Mouse (Mus musculus) forebrain, embryonic 11.5 days (tissue): Measurements from ENCODE around the gene Utp14b. TPM values are rescaled to one million over a fixed set of nuclear protein-coding genes. Genes with fewer than 3 reads are reported as not detected.

Experiments
- ATAC-seq: fragments of 200-750 bp; cut with Nextera tagmentation; replicated peaks from 2 replicates; pipeline ENCODE4 v1.8.0; 2017; ENCODE audit warnings: moderate TSS enrichment; ENCODE audit not compliant: low FRiP score
- DNase-seq: peaks from one replicate; pipeline ENCODE4 v3.0.0-alpha.2; 2017; ENCODE audit warnings: low spot score
- H3K27ac ChIP-seq: fragments of 300-500 bp; sonication (generic); 2 replicates; pipeline ENCODE4 v1.5.1; 2014; ENCODE audit warnings: low read depth, low read length
- H3K27me3 ChIP-seq: fragments of 300-500 bp; sonication (generic); 2 replicates; pipeline ENCODE4 v1.6.1; 2014; ENCODE audit warnings: mild to moderate bottlenecking, low read length, mixed read lengths; ENCODE audit not compliant: control insufficient read depth, insufficient read depth
- H3K36me3 ChIP-seq: fragments of 300-500 bp; sonication (generic); 2 replicates; pipeline ENCODE4 v1.6.1; 2014; ENCODE audit warnings: mild to moderate bottlenecking, low read length, moderate library complexity, mixed read lengths; ENCODE audit not compliant: control insufficient read depth, insufficient read depth
- H3K4me1 ChIP-seq: fragments of 300-500 bp; sonication (generic); replicated peaks from 2 replicates; pipeline ENCODE4 v1.6.1; 2014; ENCODE audit warnings: low read length, mixed read lengths; ENCODE audit not compliant: control insufficient read depth, insufficient read depth
- H3K4me2 ChIP-seq: fragments of 300-500 bp; sonication (generic); 2 replicates; pipeline ENCODE4 v1.6.1; 2014; ENCODE audit warnings: low read depth, mild to moderate bottlenecking, low read length, moderate library complexity, mixed read lengths; ENCODE audit not compliant: severe bottlenecking
- H3K4me3 ChIP-seq: fragments of 300-500 bp; sonication (generic); 2 replicates; pipeline ENCODE4 v1.5.1; 2014; ENCODE audit warnings: low read depth, low read length
- H3K9ac ChIP-seq: fragments of 300-500 bp; sonication (generic); 2 replicates; pipeline ENCODE4 v1.6.1; 2014; ENCODE audit warnings: low read length
- H3K9me3 ChIP-seq: fragments of 300-500 bp; sonication (generic); 2 replicates; pipeline ENCODE4 v1.6.1; 2016; ENCODE audit warnings: low read length, mixed read lengths; ENCODE audit not compliant: control insufficient read depth
- WGBS: fragments of 180-500 bp; shearing (Covaris S2); extraction: QIAGEN DNeasy Blood & Tissue Kit; methylation state at CpG from one replicate; pipeline ENCODE4 v1.1.7; 2014; 5-methylcytosine and 5-hydroxymethylcytosine counted together
- polyA plus RNA-seq: library from polyadenylated mRNA; unstranded; fragments of >200 nt; fragmentation: Nextera tagmentation; extraction: Ambion mirVana; gene quantifications from 2 replicates; pipeline ENCODE4 v1.2.1, GENCODE M21; 2014

The Utp14b gene
- polyA plus RNA-seq, 1 experiment from 2014 or later: 5.9 TPM

GRCm38 (mm10) chr1:78665954-78666499 lies 8.2 kb downstream of the Utp14b start:
- H3K9me3 ChIP-seq: no peaks in the 10 kb centered on the region
- DNase-seq (no peak), ATAC-seq (no peak)
- WGBS: 96% methylated on average over 9 of the region's 9 CpGs
- no peaks in the 10 kb centered on the region for H3K27me3 ChIP-seq
- H3K9ac ChIP-seq: no peak overlapping the region
- no peak overlapping the region for H3K4me3 ChIP-seq
- no peaks in the 10 kb centered on the region; the same call in 1 of the 2 replicates for H3K36me3 ChIP-seq
- H3K4me1 ChIP-seq: peaks cover under 1% of the 10 kb centered on the region; the same call in 1 of the 2 replicates
- H3K27ac ChIP-seq: no peak overlapping the region
- no peak overlapping the region for H3K4me2 ChIP-seq

- Histone ChIP-seq H3K27me3 (no peaks in the 10 kb centered on the region), H3K4me1 (no peaks in the 10 kb centered on the region), H3K4me3 (no peak overlapping the region), H3K36me3 (no peaks in the 10 kb centered on the region; the same call in 1 of the 2 replicates), H3K27ac (no peak overlapping the region), H3K9me3 (no peaks in the 10 kb centered on the region), H3K4me2 (no peak overlapping the region), H3K9ac (no peak overlapping the region)
- WGBS: 88% methylated on average over 1 of the region's 1 CpGs
- no peak for ATAC-seq
- DNase-seq: no peak
Observed at GRCm38 (mm10) chr1:78666585-78666984, 8.7 kb downstream of the Utp14b start.

GRCm38 (mm10) chr1:78682291-78682690 lies 24.5 kb downstream of the Utp14b start:
- no peak overlapping the region for H3K9ac ChIP-seq
- WGBS: 96% methylated on average over 3 of the region's 3 CpGs
- DNase-seq: no peak
- no peak for ATAC-seq
- no peaks in the 10 kb centered on the region for H3K9me3 ChIP-seq
- no peak overlapping the region for H3K27ac ChIP-seq
- no peaks in the 10 kb centered on the region for H3K27me3 ChIP-seq
- no peaks in the 10 kb centered on the region for H3K36me3 ChIP-seq
- H3K4me2 ChIP-seq: no peak overlapping the region
- H3K4me3 ChIP-seq: no peak overlapping the region
- no peaks in the 10 kb centered on the region for H3K4me1 ChIP-seq

- H3K9me3 ChIP-seq: no peaks in the 10 kb centered on the region
- H3K4me3 ChIP-seq: no peak overlapping the region
- WGBS: 93% methylated on average over 8 of the region's 8 CpGs
- H3K4me1 ChIP-seq: no peaks in the 10 kb centered on the region
- no peak overlapping the region for H3K27ac ChIP-seq
- H3K4me2 ChIP-seq: no peak overlapping the region
- no peak for DNase-seq
- H3K36me3 ChIP-seq: no peaks in the 10 kb centered on the region
- no peak for ATAC-seq
- no peaks in the 10 kb centered on the region for H3K27me3 ChIP-seq
- no peak overlapping the region for H3K9ac ChIP-seq
Observed at GRCm38 (mm10) chr1:78684128-78684527, 26.3 kb downstream of the Utp14b start.

GRCm38 (mm10) chr1:78686872-78687271 lies 29.0 kb downstream of the Utp14b start:
- no peak for DNase-seq
- Histone ChIP-seq H3K4me2 (no peak overlapping the region), H3K36me3 (no peaks in the 10 kb centered on the region; the same call in 1 of the 2 replicates), H3K9ac (no peak overlapping the region), H3K4me3 (no peak overlapping the region), H3K9me3 (no peaks in the 10 kb centered on the region), H3K27me3 (no peaks in the 10 kb centered on the region), H3K27ac (no peak overlapping the region), H3K4me1 (no peaks in the 10 kb centered on the region)
- no peak for ATAC-seq

- Histone ChIP-seq H3K9ac (no peak overlapping the region), H3K4me2 (no peak overlapping the region), H3K36me3 (peaks cover 2% of the 10 kb centered on the region; the same call in 1 of the 2 replicates), H3K4me3 (no peak overlapping the region), H3K9me3 (no peaks in the 10 kb centered on the region), H3K4me1 (no peaks in the 10 kb centered on the region), H3K27me3 (no peaks in the 10 kb centered on the region), H3K27ac (no peak overlapping the region)
- 91% methylated on average over 7 of the region's 7 CpGs for WGBS
- ATAC-seq (no peak), DNase-seq (no peak)
Observed at GRCm38 (mm10) chr1:78688149-78688548, 30.3 kb downstream of the Utp14b start.

GRCm38 (mm10) chr1:78694503-78695258 lies 36.8 kb downstream of the Utp14b start:
- Histone ChIP-seq H3K27me3 (no peaks in the 10 kb centered on the region), H3K4me2 (no peak overlapping the region), H3K4me3 (no peak overlapping the region), H3K4me1 (no peaks in the 10 kb centered on the region), H3K27ac (no peak overlapping the region), H3K9me3 (no peaks in the 10 kb centered on the region), H3K36me3 (peaks cover 2% of the 10 kb centered on the region; the same call in 1 of the 2 replicates), H3K9ac (no peak overlapping the region)
- DNase-seq: no peak
- WGBS: 95% methylated on average over 9 of the region's 9 CpGs
- ATAC-seq: no peak

- Histone ChIP-seq H3K4me3 (no peak overlapping the region), H3K9ac (no peak overlapping the region), H3K27ac (no peak overlapping the region), H3K4me1 (no peaks in the 10 kb centered on the region), H3K9me3 (no peaks in the 10 kb centered on the region), H3K4me2 (no peak overlapping the region), H3K36me3 (peaks cover 2% of the 10 kb centered on the region; the same call in 1 of the 2 replicates), H3K27me3 (no peaks in the 10 kb centered on the region)
- DNase-seq (no peak), ATAC-seq (no peak)
- 95% methylated on average over 2 of the region's 2 CpGs for WGBS
Observed at GRCm38 (mm10) chr1:78696305-78696704, 38.5 kb downstream of the Utp14b start.

- no peak for ATAC-seq
Observed at GRCm38 (mm10) chr1:78696903-78697302, 39.1 kb downstream of the Utp14b start.

More at GRCm38 (mm10) chr1:78696903-78697302, 39.1 kb downstream of the Utp14b start:
- H3K9me3 ChIP-seq: no peaks in the 10 kb centered on the region
- H3K4me3 ChIP-seq: no peak overlapping the region
- no peaks in the 10 kb centered on the region for H3K4me1 ChIP-seq
- WGBS: 89% methylated on average over 5 of the region's 5 CpGs
- peaks cover 6% of the 10 kb centered on the region; the same call in 1 of the 2 replicates for H3K36me3 ChIP-seq
- no peak overlapping the region for H3K4me2 ChIP-seq
- DNase-seq: no peak
- H3K27ac ChIP-seq: no peak overlapping the region
- no peak overlapping the region for H3K9ac ChIP-seq
- no peaks in the 10 kb centered on the region for H3K27me3 ChIP-seq
